Mouse (Mus musculus) heart, adult 18-20 months (tissue): ENCODE results near the gene Gm49358. TPM values are rescaled to one million over a fixed set of nuclear protein-coding genes. Genes with fewer than 3 reads are reported as not detected.

Experiments
- DNase-seq, 2 experiments: peaks; one replicate each; pipeline ENCODE4 v3.0.0; 2021 to 2022; ENCODE audit warnings: mixed read lengths in 1 of 2
- long read RNA-seq, 2 experiments: library from polyadenylated mRNA; stranded (forward); transcript quantifications; one replicate each; pipeline ENCODE4 v2.0.0; 2021
- total RNA-seq, 2 experiments: library from RNA; stranded (reverse); gene quantifications; 2 replicates each; pipeline ENCODE4 v1.2.3; 2021

The Gm49358 gene
- 10 to 100 TPM; 13.3 to 16.2 TPM for total RNA-seq
- long read RNA-seq, experiment 1, result 0 reads
- long read RNA-seq, experiment 2, result 0 reads

DNA sequence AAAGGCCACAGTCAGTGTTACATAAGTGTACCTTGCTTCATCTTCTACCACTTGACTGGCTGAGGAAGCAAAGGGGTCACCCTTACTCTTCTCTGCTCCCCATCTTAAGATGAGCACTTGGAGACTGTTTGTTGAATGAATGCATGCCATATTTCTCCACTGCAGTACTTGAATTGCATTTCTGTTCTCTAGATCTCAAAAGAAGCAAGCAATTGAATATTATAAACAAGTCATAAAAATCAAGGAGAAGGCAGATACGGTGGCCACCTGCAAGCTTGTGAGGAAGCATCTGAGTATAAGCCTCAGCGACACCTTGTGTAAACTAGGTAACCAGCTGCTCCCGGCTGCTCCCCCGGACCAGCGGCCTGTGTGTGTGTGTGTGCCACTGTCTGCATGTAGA is at the start of gene Gm49358:
Gene Gm49358, plus strand, starts transcription at position 301 of the 400 bp plus-strand sequence.
- DNase-seq, result no peak

DNA sequence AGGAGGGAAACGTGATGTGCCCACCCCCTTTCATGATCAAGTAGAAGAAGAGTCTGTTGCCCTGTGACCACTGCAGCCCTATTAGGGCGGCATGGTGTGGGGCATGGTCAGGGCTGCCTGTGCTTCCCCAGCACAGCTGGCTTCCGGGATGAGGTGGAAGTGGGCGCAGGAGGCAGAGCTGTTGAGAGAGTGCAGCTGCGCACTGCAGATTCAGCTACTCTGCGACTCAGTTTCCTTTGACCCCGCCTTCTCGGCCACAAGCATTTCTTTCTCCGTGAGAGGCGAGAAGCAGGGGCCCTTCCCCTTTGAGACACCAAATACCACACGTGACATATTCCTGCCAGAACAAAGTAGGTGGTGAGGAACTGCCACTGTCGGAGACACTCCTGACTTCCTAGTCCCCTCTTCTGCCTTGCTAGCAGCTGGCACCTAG is 36.2 kb upstream of the Gm49358 start:
- peak; percentile 52 to 82 for DNase-seq

DNA sequence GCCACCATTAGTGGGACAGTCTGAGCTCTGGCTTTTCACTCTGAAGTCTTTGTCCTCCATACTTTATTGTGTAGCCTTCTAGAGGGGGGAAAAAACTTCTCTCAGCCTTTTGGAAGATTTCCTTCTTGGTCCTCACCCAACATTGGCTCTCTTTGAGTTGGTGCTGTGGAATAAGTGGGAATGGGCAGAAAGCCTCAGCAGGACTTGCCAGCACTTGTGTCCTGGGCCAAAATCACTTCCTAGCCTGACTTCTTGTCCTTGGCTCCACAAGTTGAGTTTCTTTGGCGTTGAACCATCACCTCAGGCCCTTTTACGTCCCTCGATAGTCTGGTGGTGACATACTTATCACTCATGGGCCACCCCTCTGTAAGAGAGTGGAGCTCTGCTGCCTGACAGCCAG is 35.6 kb upstream of the Gm49358 start:
- DNase-seq, result peak; percentile 14 to 20

DNA sequence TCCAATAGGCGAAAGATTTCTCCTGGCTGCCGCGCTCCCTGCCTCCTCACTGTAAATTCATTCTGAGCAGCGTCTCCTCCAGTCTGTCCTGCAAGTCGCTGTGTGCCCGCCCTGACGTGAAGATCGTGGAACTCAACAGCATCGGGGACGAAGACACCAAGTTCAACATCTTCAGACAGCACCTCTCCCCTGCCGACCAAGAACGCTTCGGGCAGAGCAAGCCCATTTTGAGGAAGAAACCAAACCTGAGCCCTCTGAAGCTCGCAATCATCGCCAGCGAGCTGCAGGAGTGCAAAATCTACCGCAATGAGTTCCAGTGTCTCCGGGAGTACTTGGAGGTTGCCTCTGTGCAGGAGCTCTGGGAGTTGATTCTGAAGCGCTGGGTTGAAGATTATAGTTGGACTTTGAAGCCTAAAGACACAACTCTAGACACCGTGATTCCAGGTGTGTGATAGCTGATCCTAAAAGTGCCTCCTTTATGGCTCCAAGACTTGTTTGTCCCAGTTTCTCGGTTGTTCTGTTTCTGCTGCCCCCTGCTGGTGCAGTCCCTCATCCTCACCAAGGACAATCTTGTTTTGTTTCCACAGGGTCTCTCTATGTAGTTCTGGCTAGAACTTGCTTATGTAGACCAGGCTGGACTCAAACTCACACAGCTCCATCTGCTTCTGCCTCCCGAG is 32.8 kb upstream of the Gm49358 start:
- peak; percentile 76 to 95 for DNase-seq

DNA sequence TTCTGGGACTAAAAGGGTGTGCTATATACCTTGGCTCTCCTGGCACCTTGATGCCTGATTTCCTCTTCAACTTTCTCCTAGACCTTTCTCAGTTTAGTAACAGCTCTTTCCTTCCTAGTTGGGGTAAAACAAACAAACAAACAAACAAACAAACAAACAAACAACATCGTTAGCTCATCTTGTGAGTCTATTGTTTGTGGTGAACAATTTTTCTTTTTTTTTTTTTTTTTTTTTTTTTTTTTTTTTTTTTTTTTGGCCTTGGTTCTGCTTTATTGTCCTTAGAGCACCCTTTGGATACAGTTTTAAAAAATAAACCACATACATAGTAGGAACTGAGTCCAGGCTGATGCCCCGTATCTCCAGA is 32.3 kb upstream of the Gm49358 start:
- DNase-seq, result no peak

DNA sequence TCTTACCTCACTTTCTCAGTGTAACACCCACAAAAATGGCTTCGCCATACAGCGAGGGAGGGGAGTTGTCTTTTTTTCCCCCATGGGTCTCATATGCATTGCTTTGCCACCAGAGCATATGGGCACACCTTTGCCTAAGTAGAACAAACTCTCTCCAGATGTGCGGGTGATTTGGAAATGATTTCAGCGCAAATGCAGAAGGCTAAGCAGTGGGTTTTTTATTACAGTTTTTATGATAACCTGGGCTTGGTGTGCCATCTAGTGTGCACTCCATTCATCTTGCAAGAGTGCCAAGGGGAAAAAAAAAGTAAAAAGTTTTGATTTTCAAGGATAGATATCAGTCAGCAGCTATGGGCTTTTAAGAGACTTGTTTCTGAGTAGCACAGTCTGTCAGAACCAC is 28.7 kb upstream of the Gm49358 start:
- DNase-seq, result no peak

DNA sequence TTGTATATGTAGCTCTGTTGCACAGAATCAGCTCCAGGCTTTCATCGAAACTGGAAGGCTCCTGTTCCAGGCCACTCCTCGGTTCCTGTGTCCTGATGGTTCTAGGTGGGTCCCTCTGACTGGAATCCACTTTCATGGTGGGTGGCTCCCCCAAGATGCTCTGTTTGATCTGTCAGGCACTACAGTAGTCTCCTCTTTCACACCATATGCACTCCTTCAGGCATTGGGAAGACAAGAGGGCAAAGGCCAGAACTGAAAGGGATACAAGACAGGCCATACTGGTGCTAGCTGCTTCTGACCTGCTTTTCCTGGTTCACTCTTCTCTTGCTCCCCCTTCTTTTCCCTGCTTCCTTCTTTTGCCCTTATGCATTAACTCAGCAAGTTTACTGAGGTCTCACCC is 20.9 kb upstream of the Gm49358 start:
- DNase-seq, result no peak

DNA sequence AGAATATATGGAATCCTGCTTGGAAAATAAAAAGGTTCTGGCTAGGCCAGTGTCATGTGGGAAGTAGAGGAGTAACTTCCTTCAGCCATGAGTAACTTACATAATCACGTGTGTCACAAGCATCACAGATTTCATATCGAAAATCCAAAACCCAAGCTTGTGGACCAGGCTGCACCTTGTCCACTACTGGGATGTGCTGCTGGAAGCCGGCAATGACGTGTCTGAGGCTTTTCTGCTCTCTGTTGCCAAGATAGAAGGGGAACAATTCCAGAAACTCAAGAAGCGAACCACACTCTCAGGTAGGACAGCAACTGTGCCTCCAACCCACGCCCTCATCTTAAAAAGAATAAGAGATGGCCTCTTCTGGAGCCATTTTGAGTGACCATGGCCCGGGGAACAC is 19.5 kb upstream of the Gm49358 start:
- no peak for DNase-seq

DNA sequence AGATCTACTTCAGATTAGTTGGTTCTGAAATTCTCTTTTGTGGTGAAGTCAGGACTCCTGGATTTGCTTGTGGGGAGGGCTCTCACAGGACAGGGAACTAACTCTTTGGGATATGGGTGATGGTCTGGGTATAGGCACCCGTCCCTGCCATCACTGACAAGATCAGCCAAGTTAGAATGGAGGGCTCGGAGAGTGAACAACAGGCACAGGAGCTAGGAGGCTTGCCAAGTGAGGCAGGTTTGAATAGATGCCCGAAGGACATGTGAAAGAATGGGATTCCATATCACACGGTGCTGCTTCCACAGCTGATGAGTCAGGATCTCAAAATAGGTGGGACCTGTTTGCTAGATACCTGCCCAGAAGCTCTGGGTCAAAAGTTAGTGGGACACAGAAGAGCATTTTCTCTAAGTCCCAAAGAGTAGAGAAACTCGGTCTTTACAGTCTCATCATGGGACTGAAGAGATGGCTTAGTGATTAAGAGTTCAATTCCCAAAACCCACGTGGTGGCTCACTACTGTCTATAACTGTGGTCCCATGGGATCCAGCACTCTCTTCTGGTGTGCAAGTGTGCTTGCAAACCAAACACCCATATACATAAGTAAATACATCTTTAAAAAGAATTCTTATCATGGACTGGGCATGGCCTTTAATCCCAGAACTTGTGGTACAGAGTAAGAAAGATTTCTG is 7.8 kb upstream of the Gm49358 start:
- DNase-seq, result peak; percentile 61 to 68

DNA sequence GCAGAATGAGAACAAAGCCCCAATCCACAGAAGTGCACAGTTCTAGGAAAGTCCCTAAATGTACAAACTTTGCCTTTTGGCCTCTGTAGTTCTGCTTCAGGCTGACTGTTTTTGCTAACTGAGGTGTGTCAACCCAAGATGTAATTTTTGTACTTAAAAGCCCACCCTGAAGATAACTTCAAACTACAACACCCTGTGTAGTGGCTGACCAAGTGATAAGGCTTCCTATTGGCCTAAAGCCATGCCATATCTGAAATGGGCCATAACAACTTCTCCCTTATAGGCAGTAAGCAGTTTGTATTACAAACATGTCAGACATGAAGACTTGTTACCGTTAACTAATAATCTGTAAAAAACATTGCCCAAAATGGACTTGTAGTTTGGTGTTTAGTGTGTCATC is 6.0 kb upstream of the Gm49358 start:
- DNase-seq, result no peak

DNA sequence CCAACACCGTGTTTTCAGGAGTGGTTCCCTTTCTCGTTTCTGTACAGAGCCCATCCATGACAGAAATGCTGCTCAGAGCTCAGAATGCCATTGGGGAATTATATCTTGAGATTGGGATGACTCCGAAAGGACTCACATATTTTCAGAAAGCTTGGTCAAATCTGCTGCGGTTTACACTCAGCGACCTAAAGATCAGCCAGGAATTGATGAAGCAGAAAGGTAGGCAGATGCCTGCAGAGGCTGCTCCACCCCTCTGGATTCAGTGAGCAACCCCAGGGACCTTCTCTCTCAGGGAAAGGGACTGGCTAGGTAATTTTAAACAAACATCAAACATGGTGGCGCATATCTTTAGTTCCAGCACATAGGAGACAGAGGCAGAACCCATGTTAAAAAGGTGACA is 5.6 kb upstream of the Gm49358 start:
- DNase-seq, result no peak

DNA sequence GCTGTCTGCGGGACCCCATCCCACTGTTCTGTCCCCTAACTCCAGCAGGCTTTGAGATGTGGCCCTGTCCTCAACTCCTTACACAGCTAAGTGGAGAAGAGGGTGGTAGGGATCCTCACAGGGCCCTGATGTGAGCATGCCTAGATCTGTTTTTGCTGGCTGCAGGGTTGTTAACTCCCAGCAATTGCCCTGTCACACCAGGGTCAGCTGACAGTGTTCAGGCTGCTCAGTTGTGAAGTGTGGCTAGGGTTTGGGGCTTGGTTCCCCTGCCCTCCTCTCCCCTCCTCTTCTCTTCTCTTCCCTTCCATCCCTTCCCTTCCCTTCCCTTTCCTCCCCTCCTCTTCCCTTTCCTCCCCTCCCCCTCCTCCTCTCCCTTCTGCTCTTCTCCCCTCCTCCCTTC is 2.5 kb upstream of the Gm49358 start:
- no peak for DNase-seq

DNA sequence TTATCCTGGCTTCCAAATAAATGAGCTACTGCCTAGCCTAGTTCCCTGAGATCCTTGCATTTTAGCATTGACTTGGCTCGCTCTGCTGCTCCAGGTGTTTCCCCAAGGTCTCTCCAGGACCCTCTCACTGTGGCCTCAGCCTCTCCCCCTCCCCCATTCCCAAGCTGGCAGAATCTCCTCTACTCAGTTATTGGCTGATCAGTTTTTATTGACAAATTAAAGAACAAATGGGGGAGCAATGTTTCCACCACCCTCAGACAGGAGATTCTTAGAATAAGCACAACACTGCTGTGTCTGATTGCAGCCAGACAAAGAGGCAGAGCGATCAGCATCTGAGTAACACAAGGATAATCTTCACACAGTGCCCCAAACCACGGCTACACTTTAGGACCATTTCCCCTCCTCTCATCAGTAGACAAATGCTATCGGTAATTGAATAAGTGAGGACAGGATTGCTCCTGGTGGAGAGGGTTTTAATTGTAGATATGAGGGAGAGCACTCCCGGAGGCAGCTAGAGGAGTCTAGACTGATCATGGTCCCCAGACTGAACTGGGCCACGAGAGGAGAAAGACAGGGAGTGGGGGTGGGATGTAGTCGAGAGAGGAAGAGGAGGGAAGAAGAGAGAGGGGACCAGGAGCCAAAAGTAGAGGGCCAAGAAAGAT is 1.9 kb upstream of the Gm49358 start:
- DNase-seq, result no peak

DNA sequence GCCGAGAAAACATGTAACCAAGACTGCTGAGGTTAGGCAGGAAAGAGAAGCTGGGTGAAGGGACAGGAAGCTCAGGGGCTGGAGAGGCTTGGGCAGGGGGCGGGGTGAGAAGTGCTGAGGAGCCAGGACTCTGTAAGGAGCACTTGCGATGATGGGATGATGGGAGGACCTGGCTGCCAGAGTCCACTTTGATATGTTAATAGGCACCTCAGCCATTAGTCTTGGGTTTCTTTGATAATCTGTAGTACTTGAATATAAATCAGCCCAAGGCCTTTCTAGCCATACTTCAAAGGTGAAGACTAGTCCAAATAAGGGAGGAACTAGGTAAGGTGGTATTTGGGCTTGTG is 1.4 kb upstream of the Gm49358 start:
- no peak for DNase-seq

DNA sequence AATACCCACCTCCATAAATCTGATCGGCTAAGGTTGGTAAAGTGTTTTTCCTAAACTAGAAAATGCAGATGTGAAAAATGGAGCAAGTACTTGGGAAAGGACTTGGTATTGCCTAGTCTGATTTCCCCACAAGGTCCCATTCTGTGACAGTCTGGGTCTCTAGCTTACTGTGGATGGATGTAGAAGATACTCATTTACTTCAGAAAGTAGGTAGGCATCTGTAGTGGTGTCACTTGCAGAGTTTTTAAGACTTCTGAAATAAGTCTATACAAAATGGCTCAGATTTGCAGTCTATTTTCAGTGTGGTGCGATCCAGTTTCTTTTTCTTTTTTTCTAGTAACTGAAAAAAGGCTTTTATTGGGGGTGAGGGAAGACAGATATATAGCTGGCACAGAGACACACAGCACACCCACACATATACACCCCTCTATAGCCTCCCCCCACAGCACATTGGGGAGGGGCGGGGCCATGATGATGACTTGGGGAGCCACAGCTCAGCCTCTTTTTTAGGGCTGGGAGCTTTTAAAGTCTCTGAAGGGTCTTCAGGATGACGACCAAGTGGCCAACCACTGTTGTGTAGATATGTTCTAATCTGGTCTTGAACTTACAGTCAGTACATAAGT is 1.7 kb downstream of the Gm49358 start:
- DNase-seq, result no peak

DNA sequence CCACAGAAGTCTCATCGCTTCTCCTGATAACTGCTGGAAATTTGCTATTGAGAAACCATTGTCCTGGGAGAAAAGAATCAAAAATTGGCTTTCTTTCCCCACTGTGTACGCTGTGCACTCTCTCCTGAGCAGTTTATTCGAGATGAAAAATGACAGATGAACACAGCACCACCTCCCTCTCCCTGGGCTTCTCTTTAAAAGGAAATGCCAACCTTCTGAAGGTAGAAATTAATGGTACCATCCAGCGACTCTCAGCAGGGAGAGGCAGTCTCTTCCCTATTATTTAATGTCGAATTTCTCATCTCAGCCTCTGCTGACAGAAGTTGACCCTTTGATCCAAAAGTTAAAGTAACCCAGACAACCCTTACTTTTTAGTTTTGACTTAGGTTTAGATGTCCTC is 5.4 kb downstream of the Gm49358 start:
- DNase-seq, result no peak

DNA sequence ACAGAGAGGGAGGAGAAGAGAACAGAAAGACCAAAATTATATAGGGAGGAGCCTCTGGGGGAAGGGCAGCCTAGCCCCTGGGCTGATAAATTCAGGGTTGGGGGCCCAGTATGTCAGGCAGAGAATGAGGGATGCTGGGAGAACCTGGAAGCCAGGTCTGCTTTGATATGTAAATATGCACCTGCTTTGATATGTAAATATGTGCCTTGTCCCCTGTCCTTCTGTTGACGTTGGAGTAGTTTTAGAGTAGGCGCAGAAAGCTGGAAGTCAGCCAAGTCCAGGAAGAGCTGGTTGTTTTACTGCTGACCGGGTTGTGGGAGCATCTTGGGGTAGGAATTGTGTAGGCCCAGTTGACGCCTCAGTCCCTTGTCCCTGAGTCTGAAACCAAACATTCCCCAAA is 6.0 kb downstream of the Gm49358 start:
- peak; percentile 27 to 32 for DNase-seq

DNA sequence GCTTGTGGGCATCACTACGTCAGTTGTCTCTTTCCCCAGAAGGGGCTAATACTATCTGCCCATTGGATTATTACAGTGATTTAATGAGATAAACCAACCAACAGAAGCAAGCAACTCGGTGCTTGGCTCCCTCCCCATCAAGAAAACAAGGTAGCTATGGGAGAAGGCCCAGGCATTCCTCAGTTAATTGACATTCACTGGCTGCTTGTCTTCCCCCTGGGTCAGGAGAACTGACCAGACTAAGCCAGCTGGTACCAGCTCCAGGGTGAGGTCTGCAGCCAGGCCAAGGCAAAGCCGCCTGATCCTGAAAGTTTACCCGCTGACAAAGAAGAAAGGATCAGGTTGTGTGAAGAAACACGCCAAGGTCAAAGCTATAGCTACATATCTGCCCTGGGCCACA is 7.9 kb downstream of the Gm49358 start:
- no peak for DNase-seq

DNA sequence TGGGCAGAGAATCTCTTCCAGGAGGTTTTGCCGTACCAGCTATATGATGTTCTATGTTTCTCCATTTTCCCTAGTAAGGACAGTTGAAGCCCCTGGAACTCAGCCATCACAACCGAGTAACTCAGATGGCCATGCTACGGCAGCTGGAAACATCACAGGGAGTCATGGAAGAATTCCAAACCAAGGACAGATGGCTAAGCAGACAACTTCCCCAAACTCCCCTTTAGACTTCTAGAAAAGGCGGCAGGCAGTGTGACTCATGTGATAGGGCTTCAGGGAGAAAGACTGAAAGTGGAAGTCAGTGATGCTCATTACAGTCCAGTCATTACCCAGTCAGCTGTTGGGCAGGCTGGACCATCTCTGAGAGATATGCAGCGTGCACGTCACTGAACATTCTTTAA is 8.5 kb downstream of the Gm49358 start:
- DNase-seq, result peak; percentile 25 to 60

DNA sequence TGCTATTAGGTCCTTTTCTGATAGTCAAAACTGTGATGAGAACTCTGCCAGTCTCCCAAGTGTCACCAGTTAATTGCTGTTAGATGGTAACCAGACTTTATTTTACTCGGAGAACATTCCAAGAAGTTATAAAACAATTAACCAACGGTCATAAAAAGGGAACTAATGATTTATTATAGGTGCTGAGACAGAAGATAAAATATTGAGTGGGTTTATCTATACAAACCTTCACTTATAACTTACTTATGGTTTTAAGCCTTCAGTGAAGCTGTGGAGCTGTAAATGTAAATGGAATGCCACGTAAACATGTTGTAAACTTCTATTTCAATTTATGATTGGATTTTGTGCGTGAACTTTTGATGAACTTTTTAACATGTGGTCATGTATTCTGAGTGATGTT is 9.6 kb downstream of the Gm49358 start:
- DNase-seq, result no peak

DNA sequence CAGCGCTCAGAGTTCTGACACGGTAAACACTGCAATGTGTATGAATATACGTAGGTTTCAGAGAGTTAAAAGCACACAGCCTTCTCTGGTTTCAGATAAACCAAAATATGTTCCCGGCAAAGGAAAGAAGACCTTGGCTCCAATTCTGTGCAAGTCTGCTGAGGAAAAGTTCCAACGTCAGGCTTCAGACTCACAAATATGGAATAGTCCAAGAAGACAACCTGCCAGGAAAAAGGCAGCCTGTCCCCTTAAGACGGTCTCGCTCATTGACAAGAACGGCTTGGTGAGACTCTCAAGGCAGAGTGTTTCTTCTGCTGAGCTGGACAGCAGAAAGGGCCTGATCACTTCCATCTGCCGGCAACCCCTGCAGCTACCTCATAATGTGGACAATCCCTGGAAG is 12.5 kb downstream of the Gm49358 start:
- DNase-seq, result peak; percentile 33 to 42

DNA sequence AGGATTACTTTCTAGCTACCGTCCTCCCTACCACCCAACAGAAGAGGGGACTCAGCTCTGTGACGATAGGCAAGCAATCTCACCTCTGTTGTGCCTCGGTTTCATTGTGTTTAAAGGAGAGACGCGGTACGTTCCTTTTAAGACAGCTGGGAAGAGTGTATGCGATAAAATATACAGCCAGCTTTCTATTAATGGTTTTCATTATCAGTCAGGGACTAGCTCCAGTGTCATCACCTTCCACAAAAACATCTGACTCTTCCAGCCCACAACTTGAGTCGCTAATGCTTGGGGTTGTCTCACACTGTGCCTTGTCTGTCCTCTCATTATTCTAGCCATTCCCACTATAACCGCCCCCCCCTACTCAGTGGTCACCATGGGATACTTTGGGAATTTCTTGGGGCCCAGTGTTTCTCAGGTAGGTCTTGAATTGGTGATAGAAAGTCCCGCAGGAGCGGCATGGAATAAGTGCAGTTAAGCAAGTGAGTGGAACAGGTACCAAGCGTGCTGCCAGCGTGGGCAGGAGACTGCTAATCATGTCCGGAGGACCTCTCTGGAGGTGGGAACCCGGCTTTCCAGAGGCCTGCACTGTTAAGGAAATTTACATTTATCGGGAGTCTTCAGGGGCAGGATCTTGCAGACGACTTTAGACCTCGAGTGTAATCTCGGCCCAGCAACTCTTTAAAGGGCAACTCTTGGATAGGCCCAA is 14.0 kb downstream of the Gm49358 start:
- no peak for DNase-seq
